Mouse (Mus musculus) neural tube, embryonic 15.5 days (tissue): ENCODE results near the gene 4930523C07Rik. TPM values are rescaled to one million over a fixed set of nuclear protein-coding genes. Genes with fewer than 3 reads are reported as not detected.

ENCODE experiments used
- ATAC-seq: fragments of 200-750 bp; cut with Nextera tagmentation; 2 replicates; pipeline ENCODE4 v1.8.0; 2017; ENCODE audit warnings: mild to moderate bottlenecking, moderate TSS enrichment, moderate library complexity; ENCODE audit not compliant: low FRiP score
- H3K27ac ChIP-seq: fragments of 300-500 bp; sonication (generic); replicated peaks from 2 replicates; pipeline ENCODE4 v1.5.1; 2015; ENCODE audit warnings: mild to moderate bottlenecking, inconsistent platforms
- H3K27me3 ChIP-seq: fragments of 300-500 bp; sonication (generic); replicated peaks from 2 replicates; pipeline ENCODE4 v1.6.1; 2015; ENCODE audit warnings: inconsistent platforms
- H3K36me3 ChIP-seq: fragments of 300-500 bp; sonication (generic); 2 replicates; pipeline ENCODE4 v1.6.1; 2015; ENCODE audit warnings: inconsistent platforms
- H3K4me1 ChIP-seq: fragments of 300-500 bp; sonication (generic); 2 replicates; pipeline ENCODE4 v1.6.1; 2015; ENCODE audit warnings: inconsistent platforms
- H3K4me2 ChIP-seq: fragments of 300-500 bp; sonication (generic); 2 replicates; pipeline ENCODE4 v1.6.1; 2015; ENCODE audit warnings: inconsistent platforms, mild to moderate bottlenecking, moderate library complexity
- H3K4me3 ChIP-seq: fragments of 300-500 bp; sonication (generic); replicated peaks from 2 replicates; pipeline ENCODE4 v1.5.1; 2015; ENCODE audit warnings: mild to moderate bottlenecking, inconsistent platforms
- H3K9ac ChIP-seq: fragments of 300-500 bp; sonication (generic); replicated peaks from 2 replicates; pipeline ENCODE4 v1.6.1; 2015; ENCODE audit warnings: mild to moderate bottlenecking, inconsistent platforms
- H3K9me3 ChIP-seq: fragments of 300-500 bp; sonication (generic); replicated peaks from 2 replicates; pipeline ENCODE4 v1.6.1; 2016; ENCODE audit warnings: inconsistent platforms
- WGBS: fragments of 180-500 bp; shearing (Covaris S2); methylation state at CpG from one replicate; pipeline ENCODE4 v1.1.7; 2015; ENCODE audit warnings: mixed read lengths; 5-methylcytosine and 5-hydroxymethylcytosine counted together
- polyA plus RNA-seq: library from polyadenylated mRNA; unstranded; fragments of >200 nt; fragmentation: Nextera tagmentation; extraction: Ambion mirVana; gene quantifications from 2 replicates; pipeline ENCODE4 v1.2.1, GENCODE M21; 2015

Gene 4930523C07Rik
- polyA plus RNA-seq, 1 experiment from 2014 or later: 3.4 TPM

- H3K9me3 ChIP-seq: no peaks in the 10 kb centered on the region
- H3K27me3 ChIP-seq: 0 out of 2 replicates have a peak, but pooled peaks cover 7% of the 10 kb centered on the region
- H3K4me3 ChIP-seq: no peak overlapping the region
- no peak overlapping the region for H3K27ac ChIP-seq
- H3K4me1 ChIP-seq: peaks cover 8% of the 10 kb centered on the region; the same call in 1 of the 2 replicates
- 92% methylated on average over 7 of the region's 7 CpGs for WGBS
- no peak overlapping the region for H3K9ac ChIP-seq
- H3K36me3 ChIP-seq: no peaks in the 10 kb centered on the region
- H3K4me2 ChIP-seq: no peak overlapping the region
- no peak for ATAC-seq
These were observed 3.3 kb downstream of the 4930523C07Rik start for GRCm38 (mm10) chr1:160047481-160047931.

- 0 out of 2 replicates have a peak, but pooled peaks cover 5% of the 10 kb centered on the region for H3K27me3 ChIP-seq
- H3K9me3 ChIP-seq: no peaks in the 10 kb centered on the region
- no peak overlapping the region for H3K4me2 ChIP-seq
- no peak overlapping the region for H3K9ac ChIP-seq
- WGBS: 87% methylated on average over 5 of the region's 5 CpGs
- H3K27ac ChIP-seq: no peak overlapping the region
- ATAC-seq: no peak
- no peak overlapping the region for H3K4me3 ChIP-seq
- peaks cover 3% of the 10 kb centered on the region; the same call in 1 of the 2 replicates for H3K4me1 ChIP-seq
- no peaks in the 10 kb centered on the region for H3K36me3 ChIP-seq
These were observed 5.1 kb downstream of the 4930523C07Rik start for GRCm38 (mm10) chr1:160049131-160049880.

GRCm38 (mm10) chr1:160050898-160051297 lies 6.7 kb downstream of the 4930523C07Rik start:
- Histone ChIP-seq H3K9me3 (no peaks in the 10 kb centered on the region), H3K27me3 (no peaks in the 10 kb centered on the region), H3K4me1 (no peaks in the 10 kb centered on the region), H3K4me2 (no peak overlapping the region), H3K4me3 (no peak overlapping the region), H3K27ac (no peak overlapping the region), H3K9ac (no peak overlapping the region), H3K36me3 (no peaks in the 10 kb centered on the region)
- WGBS: 91% methylated on average over 6 of the region's 6 CpGs
- no peak for ATAC-seq

- WGBS: 90% methylated on average over 2 of the region's 2 CpGs
These were observed 8.6 kb downstream of the 4930523C07Rik start for GRCm38 (mm10) chr1:160052556-160053315.

GRCm38 (mm10) chr1:160053510-160054305 lies 9.5 kb downstream of the 4930523C07Rik start:
- no peaks in the 10 kb centered on the region for H3K4me1 ChIP-seq
- H3K27ac ChIP-seq: no peak overlapping the region
- H3K9ac ChIP-seq: no peak overlapping the region
- no peak overlapping the region for H3K4me3 ChIP-seq
- no peak overlapping the region for H3K4me2 ChIP-seq
- 90% methylated on average over 5 of the region's 5 CpGs for WGBS
- no peaks in the 10 kb centered on the region for H3K36me3 ChIP-seq
- no peak for ATAC-seq
- H3K9me3 ChIP-seq: no peaks in the 10 kb centered on the region
- H3K27me3 ChIP-seq: no peaks in the 10 kb centered on the region

More at GRCm38 (mm10) chr1:160052556-160053315, 8.6 kb downstream of the 4930523C07Rik start:
- no peaks in the 10 kb centered on the region for H3K27me3 ChIP-seq
- H3K4me2 ChIP-seq: no peak overlapping the region
- H3K27ac ChIP-seq: no peak overlapping the region
- ATAC-seq: no peak
- no peak overlapping the region for H3K9ac ChIP-seq
- H3K36me3 ChIP-seq: no peaks in the 10 kb centered on the region
- H3K4me3 ChIP-seq: no peak overlapping the region
- H3K4me1 ChIP-seq: no peaks in the 10 kb centered on the region
- no peaks in the 10 kb centered on the region for H3K9me3 ChIP-seq

GRCm38 (mm10) chr1:160054366-160055078 lies 10.3 kb downstream of the 4930523C07Rik start:
- Histone ChIP-seq H3K4me3 (no peak overlapping the region), H3K27ac (no peak overlapping the region), H3K9ac (no peak overlapping the region), H3K9me3 (no peaks in the 10 kb centered on the region), H3K4me2 (no peak overlapping the region), H3K36me3 (no peaks in the 10 kb centered on the region), H3K4me1 (no peaks in the 10 kb centered on the region), H3K27me3 (no peaks in the 10 kb centered on the region)
- ATAC-seq: no peak
- WGBS: 86% methylated on average over 5 of the region's 5 CpGs

- Histone ChIP-seq H3K4me3 (no peak overlapping the region), H3K9ac (no peak overlapping the region), H3K27me3 (no peaks in the 10 kb centered on the region), H3K9me3 (no peaks in the 10 kb centered on the region), H3K36me3 (no peaks in the 10 kb centered on the region), H3K4me2 (no peak overlapping the region), H3K4me1 (no peaks in the 10 kb centered on the region), H3K27ac (no peak overlapping the region)
- ATAC-seq: no peak
- 71% methylated on average over 3 of the region's 3 CpGs for WGBS
These were observed 13.5 kb downstream of the 4930523C07Rik start for GRCm38 (mm10) chr1:160057657-160058056.

GRCm38 (mm10) chr1:160059908-160060307 lies 15.7 kb downstream of the 4930523C07Rik start:
- H3K4me3 ChIP-seq: no peak overlapping the region
- no peak overlapping the region for H3K27ac ChIP-seq
- no peak overlapping the region for H3K9ac ChIP-seq
- H3K9me3 ChIP-seq: no peaks in the 10 kb centered on the region
- WGBS: 53% methylated on average over 1 of the region's 1 CpGs
- no peaks in the 10 kb centered on the region for H3K4me1 ChIP-seq
- no peaks in the 10 kb centered on the region for H3K27me3 ChIP-seq
- H3K4me2 ChIP-seq: no peak overlapping the region
- ATAC-seq: no peak
- no peaks in the 10 kb centered on the region for H3K36me3 ChIP-seq

GRCm38 (mm10) chr1:160060542-160060941 lies 16.4 kb downstream of the 4930523C07Rik start:
- no peaks in the 10 kb centered on the region for H3K4me1 ChIP-seq
- 79% methylated on average over 6 of the region's 6 CpGs for WGBS
- H3K9ac ChIP-seq: no peak overlapping the region
- H3K27me3 ChIP-seq: no peaks in the 10 kb centered on the region
- H3K4me2 ChIP-seq: no peak overlapping the region
- no peak for ATAC-seq
- H3K36me3 ChIP-seq: no peaks in the 10 kb centered on the region
- no peak overlapping the region for H3K4me3 ChIP-seq
- no peaks in the 10 kb centered on the region for H3K9me3 ChIP-seq
- H3K27ac ChIP-seq: no peak overlapping the region

GRCm38 (mm10) chr1:160061321-160061720 lies 17.1 kb downstream of the 4930523C07Rik start:
- no peak overlapping the region for H3K27ac ChIP-seq
- H3K9ac ChIP-seq: no peak overlapping the region
- H3K4me1 ChIP-seq: no peaks in the 10 kb centered on the region
- ATAC-seq: no peak
- WGBS: 80% methylated on average over 5 of the region's 5 CpGs
- no peaks in the 10 kb centered on the region for H3K9me3 ChIP-seq
- H3K4me2 ChIP-seq: no peak overlapping the region
- no peaks in the 10 kb centered on the region for H3K36me3 ChIP-seq
- H3K4me3 ChIP-seq: no peak overlapping the region
- no peaks in the 10 kb centered on the region for H3K27me3 ChIP-seq
